Comparison of ENCODE assay signal across 14 mouse cellular contexts in genomic region chr1:42687756-42688540, GRCm38 (mm10). TPM values are rescaled to one million over a fixed set of nuclear protein-coding genes. Genes with fewer than 3 reads are reported as not detected.
A peak's percentile ranks its signal among the peaks of the same experiment; 100 is the strongest.
DNase-seq lines count a peak whose midpoint lies in the region; ATAC-seq lines count a peak whose summit lies in the region.
"Had no signal": no experiment of that assay in that cellular context is flagged by ENCODE, and none has a peak within 500 bp of the region (broad histone marks: within the 10 kb centered on the region; RNA-seq: fewer than 3 reads in every experiment).

No protein-coding gene starts in this region.

- intact Hi-C loops in heart, postnatal 25 days (cut with DNase I) = no loop called here

- peak; percentile 13 for DNase-seq in kidney, adult 9 months
- DNase-seq in kidney, postnatal 4 days = no peak
- DNase-seq in midbrain, embryonic 10.5 days (ENCODE audit: low spot score) = peak; percentile 36
- no peak for DNase-seq in heart, postnatal 25 days (ENCODE audit: low spot score)
- no peak for DNase-seq in adipocyte (ENCODE audit: low spot score)
- DNase-seq in testis, postnatal 10 days (ENCODE audit: low spot score) = no peak
- DNase-seq: lung, postnatal 4 days had no signal

- H3K27ac ChIP-seq in forebrain, embryonic 13.5 days = peak overlapping the region; percentile 100
- peak overlapping the region; percentile 99 for H3K27ac ChIP-seq in midbrain, embryonic 10.5 days (replicated peaks)
- peak overlapping the region; percentile 93 for H3K27ac ChIP-seq in neural tube, embryonic 15.5 days (replicated peaks)
- H3K27ac ChIP-seq: intestine, embryonic 15.5 days had no signal

- no peaks in the 10 kb centered on the region for H3K36me3 ChIP-seq in forebrain, embryonic 13.5 days (ENCODE audit: poor library complexity, severe bottlenecking)
- no peaks in the 10 kb centered on the region for H3K36me3 ChIP-seq in midbrain, embryonic 10.5 days
- H3K36me3 ChIP-seq in neural tube, embryonic 15.5 days = no peaks in the 10 kb centered on the region
- H3K36me3 ChIP-seq: heart, embryonic 12.5 days; intestine, embryonic 15.5 days; limb, embryonic 15.5 days had no signal

- peak overlapping the region; percentile 98 for H3K4me2 ChIP-seq in forebrain, embryonic 13.5 days
- peak overlapping the region; percentile 93 for H3K4me2 ChIP-seq in neural tube, embryonic 15.5 days
- H3K4me2 ChIP-seq: heart, embryonic 12.5 days; intestine, embryonic 15.5 days had no signal

- peak overlapping the region; percentile 99 for H3K4me3 ChIP-seq in forebrain, embryonic 13.5 days
- peak overlapping the region; percentile 99 for H3K4me3 ChIP-seq in midbrain, embryonic 10.5 days
- no peak overlapping the region; the same call in 1 of the 2 replicates for H3K4me3 ChIP-seq in neural tube, embryonic 15.5 days (replicated peaks)
- H3K4me3 ChIP-seq: heart, embryonic 12.5 days; intestine, embryonic 15.5 days had no signal

- WGBS in forebrain, embryonic 13.5 days = 13% methylated on average over 7 of the region's 7 CpGs
- WGBS in midbrain, embryonic 10.5 days = 5% methylated on average over 7 of the region's 7 CpGs
- WGBS in neural tube, embryonic 15.5 days = 18% methylated on average over 7 of the region's 7 CpGs

- no peaks in the 10 kb centered on the region for H3K27me3 ChIP-seq in forebrain, embryonic 13.5 days
- H3K27me3 ChIP-seq in midbrain, embryonic 10.5 days (ENCODE audit: low read depth, poor library complexity, severe bottlenecking) = peaks cover 76% of the 10 kb centered on the region
- no peaks in the 10 kb centered on the region for H3K27me3 ChIP-seq in neural tube, embryonic 15.5 days (replicated peaks)

- H3K4me1 ChIP-seq in forebrain, embryonic 13.5 days = peaks cover 62% of the 10 kb centered on the region
- peaks cover 81% of the 10 kb centered on the region for H3K4me1 ChIP-seq in midbrain, embryonic 10.5 days
- H3K4me1 ChIP-seq in neural tube, embryonic 15.5 days = peaks cover 70% of the 10 kb centered on the region

- peak overlapping the region; percentile 96 for H3K9ac ChIP-seq in forebrain, embryonic 13.5 days
- no peak overlapping the region for H3K9ac ChIP-seq in neural tube, embryonic 15.5 days (replicated peaks)
- H3K9ac ChIP-seq: heart, embryonic 12.5 days; intestine, embryonic 15.5 days; limb, embryonic 15.5 days had no signal

- no peak for ATAC-seq in forebrain, embryonic 13.5 days
- ATAC-seq in neural tube, embryonic 15.5 days (ENCODE audit: low FRiP score) = no peak
- ATAC-seq: intestine, embryonic 15.5 days had no signal

- no peaks in the 10 kb centered on the region for H3K9me3 ChIP-seq in forebrain, embryonic 13.5 days (replicated peaks)
- no peaks in the 10 kb centered on the region for H3K9me3 ChIP-seq in midbrain, embryonic 10.5 days (replicated peaks)
- H3K9me3 ChIP-seq in neural tube, embryonic 15.5 days (replicated peaks) = no peaks in the 10 kb centered on the region
- H3K9me3 ChIP-seq: heart, embryonic 12.5 days; intestine, embryonic 15.5 days; limb, embryonic 15.5 days had no signal

RNA-seq across cellular contexts. Expression of gene Pou3f3, which starts 7.6 kb away (rescaled TPM):
- 37.1 and 44.2 TPM in 2 replicates for polyA plus RNA-seq in forebrain, embryonic 13.5 days (2015; fragmentation: Nextera tagmentation; extraction: Ambion mirVana)
- polyA plus RNA-seq in midbrain, embryonic 10.5 days (2016; fragmentation: Nextera tagmentation; extraction: Ambion mirVana) = 18.2 and 22.2 TPM in 2 replicates
- 6.9 and 9.5 TPM in 2 replicates for polyA plus RNA-seq in neural tube, embryonic 15.5 days (2015; fragmentation: Nextera tagmentation; extraction: Ambion mirVana)
- under 1 TPM in 1 of 2 experiments, not detected in 1; 0.03 TPM for total RNA-seq in heart, postnatal 25 days (2021)
- total RNA-seq: common myeloid progenitor, adult 5-6 weeks; gastrocnemius, adult 18-20 months had no signal

Comparison
In these comparisons a context has a peak if more than half of its experiments do, and no peak if none do; other contexts are left out.
1. DNase-seq: peak in kidney, adult 9 months (single experiment) and midbrain, embryonic 10.5 days (single experiment); none in kidney, postnatal 4 days (0 of 2), heart, postnatal 25 days (single experiment), adipocyte (single experiment) and testis, postnatal 10 days (single experiment).
2. Peak in every context shown above with its lines, with median percentiles within 50 percentile points of each other: H3K27ac ChIP-seq.